Mouse (Mus musculus) cerebellum, adult 2 months (tissue): ENCODE measurements around the gene Galnt15.

ENCODE experiments used
- CTCF ChIP-seq: fragments of 200-500 bp; IDR thresholded peaks from 2 replicates; pipeline ENCODE4 v1.5.1; 2011; ENCODE audit warnings: low read depth, mild to moderate bottlenecking, control low read depth, low read length, moderate library complexity, borderline replicate concordance; ENCODE audit not compliant: insufficient read depth
- POLR2A ChIP-seq: fragments of 200-500 bp; IDR thresholded peaks from 2 replicates; pipeline ENCODE4 v1.6.1; 2011; ENCODE audit warnings: low read length, control low read depth, borderline replicate concordance; ENCODE audit not compliant: insufficient read depth

DNA sequence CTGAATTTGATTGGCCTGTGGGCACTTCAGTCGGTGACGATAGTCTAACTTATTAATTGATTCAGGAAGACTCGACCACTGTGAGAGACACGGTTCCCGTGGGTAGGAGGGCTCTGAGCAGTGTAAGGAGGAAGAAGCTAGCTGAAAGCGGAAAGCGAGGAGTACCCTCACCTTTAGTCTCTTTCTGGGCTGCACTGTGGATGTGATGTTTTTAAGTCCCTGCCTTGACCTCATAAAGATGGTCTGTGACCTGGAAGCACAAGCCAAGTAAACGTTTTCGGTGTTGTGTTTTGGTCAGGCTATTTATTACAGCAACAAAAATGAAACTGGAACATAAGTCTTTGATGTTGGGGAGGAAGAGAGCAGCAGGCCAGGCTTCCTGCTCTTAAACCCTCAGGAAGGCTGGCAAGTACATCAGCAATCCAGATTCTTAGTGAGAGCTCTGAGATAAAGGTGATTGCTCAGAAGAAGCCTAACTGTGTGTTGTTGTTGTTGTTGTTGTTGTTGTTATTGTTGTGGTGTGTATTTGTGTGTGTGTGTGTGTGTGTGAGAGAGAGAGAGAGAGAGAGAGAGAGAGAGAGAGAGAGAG, 23.0 kb upstream of the Galnt15 start:
- no peak for TF ChIP-seq CTCF
- TF ChIP-seq POLR2A = no peak
